Mouse (Mus musculus): ENCODE measurements around the gene Slc7a5. TPM values are rescaled to one million over a fixed set of nuclear protein-coding genes. Genes with fewer than 3 reads are reported as not detected.

The Slc7a5 gene
- polyA plus RNA-seq (2014; fragmentation: Illumina TruSeq; extraction: RNeasy Lipid Tissue Mini Kit (QIAGEN cat#74804); ENCODE audit: low read depth, low replicate concordance), result 15.1 TPM

GRCm38 (mm10) chr8:121907587-121908248 is at the start of gene Slc7a5:
Slc7a5 (minus strand) TSS chr8:121907694.

GRCm38 (mm10) chr8:121949222-121949800 is 41.8 kb upstream of the Slc7a5 start, which contains the start of gene Banp:
Banp (plus strand) TSS chr8:121949750.

GRCm38 (mm10) chr8:121944831-121945230 is 37.3 kb upstream of the Slc7a5 start, which contains the start of gene Car5a:
Car5a (minus strand) TSS chr8:121944904.

Other genes with a start within 250 kb of the Slc7a5 start
- 0.08 TPM for gene Jph3, start 178.1 kb downstream of the Slc7a5 start, polyA plus RNA-seq (2014; fragmentation: Illumina TruSeq; extraction: RNeasy Lipid Tissue Mini Kit (QIAGEN cat#74804); ENCODE audit: low read depth, low replicate concordance)
- gene Klhdc4, start 78.1 kb downstream of the Slc7a5 start, polyA plus RNA-seq (2014; fragmentation: Illumina TruSeq; extraction: RNeasy Lipid Tissue Mini Kit (QIAGEN cat#74804); ENCODE audit: low read depth, low replicate concordance), result 1.2 TPM
- not detected for gene Car5a, start 37.2 kb upstream of the Slc7a5 start, polyA plus RNA-seq (2014; fragmentation: Illumina TruSeq; extraction: RNeasy Lipid Tissue Mini Kit (QIAGEN cat#74804); ENCODE audit: low read depth, low replicate concordance)
- gene Banp, start 42.1 kb upstream of the Slc7a5 start, polyA plus RNA-seq (2014; fragmentation: Illumina TruSeq; extraction: RNeasy Lipid Tissue Mini Kit (QIAGEN cat#74804); ENCODE audit: low read depth, low replicate concordance), result 2.2 TPM